Mouse (Mus musculus): ENCODE measurements around the gene Myh4.

The Myh4 gene

DNA sequence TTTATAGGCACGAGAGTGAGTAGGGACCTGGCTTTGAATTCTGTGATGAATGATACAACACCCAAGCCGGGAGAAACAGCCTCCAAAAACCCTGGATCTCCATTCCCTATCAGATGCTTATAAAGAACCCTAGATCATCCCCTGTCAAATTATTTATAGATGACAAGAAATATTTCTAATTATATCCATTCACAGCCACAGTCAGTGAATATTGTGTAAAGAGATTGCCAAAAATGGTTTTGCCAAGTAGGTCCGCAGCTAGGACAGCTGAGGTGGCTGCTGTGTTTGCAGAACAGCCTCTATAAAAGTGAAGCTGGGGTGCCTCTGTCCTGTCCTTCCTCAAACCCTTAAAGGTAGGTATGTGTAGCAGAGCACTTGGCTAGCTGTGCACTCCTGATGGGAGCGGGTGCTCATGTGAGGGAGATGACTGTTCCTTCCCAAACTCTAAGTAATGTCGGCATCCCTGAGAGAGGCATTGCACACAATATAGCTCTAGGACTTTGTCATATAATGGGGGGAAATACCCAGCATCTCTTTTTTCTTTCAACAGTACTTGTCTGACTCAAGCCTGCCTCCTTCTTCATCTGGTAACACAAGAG is at the start of gene Myh4:
Gene Myh4 (plus strand): TSS at position 549 of the 599 bp plus-strand sequence.
- DNase-seq (ENCODE audit: low read depth), result no peak

DNA sequence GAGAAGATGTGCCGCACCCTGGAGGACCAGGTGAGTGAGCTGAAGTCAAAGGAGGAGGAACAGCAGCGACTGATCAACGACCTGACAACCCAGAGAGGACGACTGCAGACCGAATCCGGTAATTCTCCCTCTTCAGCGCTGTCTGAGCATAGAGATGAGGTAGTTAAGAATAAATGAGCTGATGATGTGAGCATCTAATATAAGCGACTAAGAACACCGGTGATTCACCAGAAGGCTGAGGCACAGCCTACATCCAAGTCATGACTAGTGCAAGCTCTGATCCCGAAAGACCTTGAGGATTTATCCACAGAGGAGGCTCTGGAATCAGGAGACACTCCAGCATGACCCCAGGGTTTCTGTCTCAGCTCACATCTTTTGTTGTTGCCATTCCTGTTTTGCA is 47.5 kb upstream of the Myh4 start:
- no peak for DNase-seq (ENCODE audit: low read depth)

DNA sequence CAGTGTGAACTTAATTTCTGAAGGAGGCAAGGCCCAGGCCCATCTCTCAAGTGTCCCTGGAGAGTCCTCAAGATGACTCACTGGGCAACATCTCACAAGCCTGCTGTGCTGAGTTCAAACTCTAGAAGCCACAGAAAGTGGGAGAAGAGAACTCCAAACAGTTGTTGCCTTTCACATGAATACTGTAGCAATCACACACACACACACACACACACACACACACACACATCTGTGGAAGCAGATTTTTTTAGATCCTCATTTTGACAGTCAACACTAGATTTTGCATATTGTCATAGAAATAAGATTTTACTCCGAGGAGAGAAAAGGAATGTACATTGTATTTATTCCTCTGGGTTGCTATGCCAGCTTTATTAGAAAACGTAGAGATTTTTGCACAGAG is 47.0 kb upstream of the Myh4 start:
- no peak for DNase-seq (ENCODE audit: low read depth)

DNA sequence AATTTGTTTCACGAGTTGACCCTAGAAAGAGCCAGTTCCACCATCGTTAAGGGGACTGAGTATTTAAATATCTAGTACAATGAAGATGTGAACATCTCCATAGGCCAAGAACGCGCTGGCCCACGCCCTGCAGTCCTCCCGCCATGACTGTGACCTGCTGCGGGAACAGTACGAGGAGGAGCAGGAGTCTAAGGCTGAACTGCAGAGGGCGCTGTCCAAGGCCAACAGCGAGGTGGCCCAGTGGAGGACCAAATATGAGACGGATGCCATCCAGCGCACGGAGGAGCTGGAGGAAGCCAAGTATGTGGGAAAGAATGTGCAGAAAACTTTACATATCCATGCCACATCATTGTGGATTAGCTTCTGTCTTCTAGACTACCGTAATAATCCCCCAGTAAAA is 46.3 kb upstream of the Myh4 start:
- DNase-seq (ENCODE audit: low read depth), result no peak

DNA sequence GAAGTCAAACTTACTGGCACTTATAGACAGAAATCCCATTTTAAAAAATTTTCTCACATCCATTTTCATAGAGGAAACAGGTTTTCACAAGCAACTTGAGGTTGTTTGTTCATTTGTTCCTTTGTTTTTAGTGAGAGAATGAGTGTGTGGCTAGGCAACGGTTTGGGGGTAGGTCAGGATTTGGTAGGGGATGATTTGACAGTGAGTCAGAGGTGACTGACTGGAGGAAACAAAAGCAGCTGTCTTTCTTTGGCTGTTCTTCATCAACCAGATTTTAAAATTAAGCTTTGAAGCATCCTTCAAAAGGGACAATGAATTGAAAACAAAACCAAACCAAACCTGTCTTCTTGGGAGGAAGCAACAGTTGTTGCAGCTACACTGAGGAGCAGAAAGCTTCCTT is 38.5 kb upstream of the Myh4 start:
- no peak for DNase-seq (ENCODE audit: low read depth)

DNA sequence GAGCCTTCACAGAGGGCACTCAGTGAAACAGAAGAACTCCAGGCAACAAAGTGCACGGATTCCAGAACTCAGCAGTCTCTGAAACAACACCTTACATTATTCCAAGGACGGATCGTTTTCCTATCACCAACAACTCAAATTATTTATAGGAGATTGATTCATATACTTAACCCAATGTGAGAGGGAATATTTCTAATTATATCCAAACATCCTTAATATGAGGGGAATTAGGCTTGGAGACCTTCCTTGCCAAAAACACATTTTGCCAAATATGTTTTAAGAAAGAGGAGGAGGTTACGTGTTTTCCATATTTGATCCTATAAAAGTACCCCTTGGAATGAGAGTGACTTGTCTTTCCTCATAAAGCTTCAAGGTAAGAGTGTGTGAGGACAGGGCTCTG is 38.1 kb upstream of the Myh4 start, which contains the start of gene Myh1:
Gene Myh1 (plus strand): TSS at position 301 of the 400 bp plus-strand sequence.
- no peak for DNase-seq (ENCODE audit: low read depth)

DNA sequence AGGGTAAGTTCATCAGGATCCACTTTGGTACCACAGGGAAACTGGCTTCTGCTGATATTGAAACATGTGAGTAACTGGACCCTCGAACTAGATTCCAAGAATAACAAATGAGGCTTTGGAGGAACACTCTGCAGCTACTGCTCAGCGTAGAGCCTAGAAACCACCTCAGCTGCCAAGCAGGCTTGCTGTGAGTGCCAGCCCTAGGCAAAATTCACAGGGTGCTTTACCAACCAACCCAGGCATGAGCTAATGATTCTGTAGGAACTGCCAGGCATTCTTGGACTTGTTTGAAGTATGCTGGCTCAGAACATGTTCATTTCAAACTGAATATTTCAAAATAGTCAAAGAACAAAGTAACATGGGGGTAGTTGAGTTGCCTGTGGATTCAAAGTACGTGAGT is 33.1 kb upstream of the Myh4 start:
- DNase-seq (ENCODE audit: low read depth), result no peak

DNA sequence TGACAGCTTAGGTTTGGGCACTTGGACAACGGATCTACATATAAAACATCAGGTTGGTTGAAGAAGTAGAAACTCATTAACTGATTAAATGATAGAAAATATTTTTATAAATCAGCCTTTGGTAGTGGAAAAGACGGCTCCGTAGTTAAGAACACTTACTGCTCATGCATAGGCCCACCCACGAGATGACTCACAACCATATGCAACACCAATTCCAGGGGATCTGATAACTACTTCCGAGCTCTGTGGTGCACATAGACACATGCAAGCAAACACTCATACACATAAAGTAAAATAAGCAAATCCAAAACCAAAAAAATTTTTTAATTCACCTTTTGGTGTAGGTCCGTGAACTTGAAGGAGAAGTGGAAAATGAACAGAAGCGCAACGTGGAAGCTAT is 16.0 kb upstream of the Myh4 start:
- no peak for DNase-seq (ENCODE audit: low read depth)

DNA sequence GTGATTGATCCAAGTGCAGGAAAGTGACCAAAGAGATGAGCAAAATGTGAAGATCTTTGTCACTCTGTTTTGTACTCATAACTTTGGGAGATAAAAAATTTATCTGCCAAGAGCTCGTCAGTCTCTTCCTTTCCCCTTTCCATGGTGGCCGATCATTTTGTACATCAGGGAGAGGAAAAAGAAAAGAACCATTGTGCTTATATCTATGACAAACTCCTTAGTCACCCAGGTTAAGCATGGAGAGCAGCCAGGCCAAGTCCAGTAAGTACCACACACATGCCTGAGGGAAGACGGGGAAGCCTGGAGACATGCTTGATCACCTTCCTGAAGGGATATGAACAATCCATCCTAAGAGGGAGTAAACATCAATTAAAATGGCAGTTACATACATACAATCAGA is 13.4 kb upstream of the Myh4 start:
- DNase-seq (ENCODE audit: low read depth), result no peak

DNA sequence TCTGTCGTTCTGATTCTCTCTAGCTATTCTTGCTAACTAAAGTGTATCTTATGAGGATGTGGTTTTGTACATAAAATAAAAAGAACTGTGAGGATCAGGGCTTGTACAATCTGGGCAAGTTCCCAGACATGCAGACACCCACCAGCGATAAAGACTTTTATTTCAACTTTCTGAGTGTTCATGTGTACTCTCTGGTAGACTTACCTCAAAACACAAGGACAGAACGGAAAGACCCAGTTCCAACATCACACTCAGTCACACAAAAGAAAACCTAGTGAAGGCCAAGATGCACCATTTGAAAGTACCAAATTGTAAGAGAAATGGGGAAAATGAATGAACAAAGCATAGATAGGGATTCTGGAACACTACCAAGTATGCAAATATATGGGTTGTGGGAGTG is 9.1 kb upstream of the Myh4 start:
- DNase-seq (ENCODE audit: low read depth), result no peak

DNA sequence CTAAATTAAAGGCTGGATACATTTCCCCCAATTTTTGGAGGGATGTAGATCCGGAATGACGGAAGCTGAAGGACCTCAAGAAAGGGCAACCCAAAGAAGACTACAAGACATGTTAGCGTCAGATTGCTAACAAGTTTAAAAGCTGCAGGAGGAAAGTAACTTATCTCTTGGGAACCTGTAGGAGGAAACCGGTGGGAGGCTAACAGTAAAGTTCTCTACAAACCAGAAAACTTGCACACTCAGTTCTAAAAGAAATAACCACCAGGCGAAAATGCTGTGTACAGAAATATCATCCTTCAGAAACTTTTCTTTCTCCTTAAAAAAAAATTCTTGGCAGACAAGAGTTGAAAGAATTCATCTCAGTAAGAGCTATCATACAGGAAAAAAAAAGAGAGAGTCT is 8.7 kb upstream of the Myh4 start:
- DNase-seq (ENCODE audit: low read depth), result no peak

DNA sequence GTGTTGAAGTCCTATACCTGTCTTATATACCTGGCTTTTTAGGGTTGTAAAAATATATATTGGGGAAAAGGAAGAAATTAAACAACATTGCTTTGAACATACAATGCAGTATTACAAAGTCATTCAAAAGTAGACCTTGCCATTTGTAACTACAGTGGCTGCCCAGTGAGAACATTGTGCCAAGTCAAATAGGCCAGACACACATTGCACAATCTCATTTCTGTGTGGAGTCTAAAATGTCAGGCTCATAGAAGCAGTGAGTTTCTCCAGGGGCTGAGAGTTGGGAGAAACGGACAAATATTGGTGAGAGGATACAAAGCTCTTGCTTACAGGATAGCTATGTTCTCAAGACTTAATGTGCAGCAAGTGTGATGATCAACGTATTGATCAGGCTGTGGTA is 7.9 kb upstream of the Myh4 start:
- no peak for DNase-seq (ENCODE audit: low read depth)

DNA sequence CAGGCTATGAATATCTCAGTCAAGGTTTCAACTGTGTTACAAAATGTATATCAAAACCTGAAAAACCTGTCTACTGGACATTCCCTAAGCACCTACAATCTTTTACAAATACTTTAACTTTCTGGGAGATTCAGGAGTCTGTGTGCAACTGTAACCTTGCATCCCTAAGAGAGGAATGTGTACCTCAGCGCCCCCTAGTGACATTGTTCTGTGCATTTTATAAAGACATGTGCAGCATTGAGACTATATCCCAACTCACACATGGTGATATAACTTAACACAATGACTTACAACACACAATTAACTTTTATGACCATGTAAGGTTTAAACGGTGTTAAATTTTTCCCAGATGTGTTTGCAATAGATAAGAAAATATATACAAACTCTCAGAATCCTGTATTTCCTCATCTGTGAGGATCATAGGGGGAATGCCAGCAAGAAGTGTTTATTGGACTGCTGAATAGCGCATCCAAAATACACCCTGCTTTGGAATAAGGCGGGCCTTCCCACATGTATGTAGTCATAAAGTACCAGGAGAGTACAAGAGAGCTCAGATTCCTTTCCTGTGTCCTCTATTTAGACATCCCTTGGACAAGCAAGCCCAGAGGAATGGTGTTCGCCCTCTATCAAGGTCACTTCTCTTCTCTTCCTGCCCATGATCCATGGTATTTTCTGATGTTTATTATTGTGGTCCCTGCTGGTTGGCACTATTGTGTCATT is 2.0 kb upstream of the Myh4 start:
- peak; percentile 48 for DNase-seq (ENCODE audit: low read depth)

DNA sequence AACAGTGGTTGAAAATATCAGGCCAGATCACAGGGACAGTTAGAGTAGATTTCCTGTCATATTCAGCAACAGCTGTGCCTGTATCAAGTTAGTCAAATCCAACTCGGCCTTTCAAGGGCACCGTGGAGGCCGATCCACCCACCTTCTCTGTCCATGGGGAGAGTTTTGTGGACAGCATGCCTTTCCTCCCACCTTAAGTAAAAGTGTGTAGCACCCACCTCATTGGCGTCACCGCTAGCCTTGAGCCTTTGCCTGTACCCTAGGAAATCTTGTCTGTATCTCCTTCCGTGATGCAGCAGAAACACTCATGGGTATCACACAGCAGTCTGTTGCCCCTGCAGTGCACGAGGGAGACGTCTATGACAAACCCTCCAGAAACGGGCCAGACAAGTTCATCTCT is 1.0 kb upstream of the Myh4 start:
- no peak for DNase-seq (ENCODE audit: low read depth)

DNA sequence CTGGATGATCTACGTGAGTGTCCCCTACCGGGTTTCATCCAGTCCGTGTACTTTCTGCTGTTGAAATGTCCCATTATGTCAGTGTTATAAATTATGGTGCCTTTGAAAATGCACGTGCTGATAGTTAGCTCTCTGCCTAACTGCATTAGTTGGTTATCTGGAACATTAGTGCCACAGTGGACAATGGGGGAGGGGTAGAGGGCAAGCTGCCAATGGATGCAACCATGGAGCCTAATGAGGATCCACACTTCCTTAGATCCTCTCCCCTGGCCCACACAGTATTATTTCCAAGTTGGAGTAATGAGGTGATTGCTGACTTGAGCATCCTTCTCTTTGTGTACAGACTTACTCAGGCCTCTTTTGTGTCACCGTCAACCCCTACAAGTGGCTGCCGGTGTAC is 3.2 kb downstream of the Myh4 start:
- DNase-seq (ENCODE audit: low read depth), result no peak

DNA sequence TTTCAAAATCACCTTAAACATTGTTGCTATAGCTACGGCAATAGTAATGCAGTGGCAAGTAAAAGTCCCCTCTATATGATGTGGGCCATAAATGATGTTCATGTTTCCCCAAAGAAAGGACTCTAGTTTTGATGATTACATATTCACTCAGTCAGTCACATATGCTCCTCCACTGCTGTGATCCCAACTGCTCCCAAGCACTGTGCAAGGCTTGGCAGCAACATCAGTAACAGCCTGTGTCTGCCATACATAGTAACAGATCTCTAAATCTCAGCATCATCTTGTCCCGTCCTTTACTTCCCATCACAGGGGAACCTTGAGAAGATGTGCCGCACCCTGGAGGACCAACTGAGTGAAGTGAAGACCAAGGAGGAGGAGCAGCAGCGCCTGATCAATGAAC is 15.9 kb downstream of the Myh4 start:
- DNase-seq (ENCODE audit: low read depth), result no peak

DNA sequence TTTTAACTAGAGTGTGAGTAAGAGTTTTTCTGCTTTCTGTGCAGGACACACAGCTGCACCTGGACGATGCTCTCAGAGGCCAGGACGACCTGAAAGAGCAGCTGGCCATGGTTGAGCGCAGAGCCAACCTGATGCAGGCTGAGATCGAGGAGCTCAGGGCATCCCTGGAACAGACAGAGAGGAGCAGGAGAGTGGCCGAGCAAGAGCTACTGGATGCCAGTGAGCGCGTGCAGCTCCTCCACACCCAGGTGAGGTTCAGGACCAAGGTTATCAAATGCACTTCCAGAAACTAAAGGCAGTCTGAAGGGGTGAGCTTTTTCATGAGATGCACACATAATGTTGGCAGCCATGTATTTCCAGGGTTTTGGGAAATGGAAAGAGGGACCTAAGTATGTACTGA is 19.2 kb downstream of the Myh4 start:
- DNase-seq (ENCODE audit: low read depth), result no peak

DNA sequence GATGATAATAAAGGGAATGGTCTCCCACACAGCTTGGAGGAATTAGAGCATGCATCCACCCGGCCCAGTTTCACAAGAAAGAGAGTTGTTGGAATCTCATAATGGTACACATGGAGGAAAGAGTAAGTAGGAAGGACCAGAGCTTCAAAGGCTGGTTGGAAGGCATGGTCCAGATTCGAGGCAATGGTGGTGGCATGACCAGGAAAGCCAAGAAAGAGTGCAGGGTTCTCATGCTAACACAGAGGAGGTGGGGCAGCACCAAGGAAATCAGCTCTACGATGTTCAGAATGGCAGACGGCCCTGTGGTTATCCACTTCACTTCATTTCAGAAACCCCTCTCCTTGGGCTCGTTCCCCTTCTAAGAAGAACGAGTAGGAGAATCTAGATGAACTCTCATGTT is 23.1 kb downstream of the Myh4 start:
- no peak for DNase-seq (ENCODE audit: low read depth)

DNA sequence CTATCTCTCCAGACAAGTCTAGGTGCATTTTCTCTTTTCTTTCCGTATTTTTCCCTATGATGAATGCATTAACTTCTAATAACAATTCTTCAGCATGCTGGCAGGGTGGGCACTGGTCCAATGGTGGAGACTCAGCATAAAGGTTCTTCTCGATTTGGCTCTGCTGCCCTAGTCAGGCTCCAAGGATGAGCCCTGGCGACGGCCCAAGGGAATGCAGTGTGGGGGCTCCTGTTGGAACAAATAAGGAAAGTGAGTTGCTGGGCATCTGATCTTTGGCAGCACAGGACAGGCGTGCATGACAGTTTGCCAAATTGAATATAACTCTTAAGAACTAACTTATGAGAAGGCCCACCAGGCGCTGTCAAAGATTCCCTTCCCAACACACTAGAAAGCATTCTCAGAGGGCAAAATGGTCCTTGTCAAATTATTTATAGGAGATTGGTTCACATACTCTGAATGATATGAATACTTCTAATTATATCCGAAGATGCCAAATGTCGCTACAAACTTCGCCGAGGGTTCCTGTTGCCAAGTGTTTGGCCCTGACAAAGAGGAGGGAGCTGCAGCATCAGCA is 38.9 kb downstream of the Myh4 start, which contains the start of gene Myh8:
Gene Myh8 (plus strand): TSS at position 524 of the 574 bp plus-strand sequence.
- DNase-seq (ENCODE audit: low read depth), result no peak

DNA sequence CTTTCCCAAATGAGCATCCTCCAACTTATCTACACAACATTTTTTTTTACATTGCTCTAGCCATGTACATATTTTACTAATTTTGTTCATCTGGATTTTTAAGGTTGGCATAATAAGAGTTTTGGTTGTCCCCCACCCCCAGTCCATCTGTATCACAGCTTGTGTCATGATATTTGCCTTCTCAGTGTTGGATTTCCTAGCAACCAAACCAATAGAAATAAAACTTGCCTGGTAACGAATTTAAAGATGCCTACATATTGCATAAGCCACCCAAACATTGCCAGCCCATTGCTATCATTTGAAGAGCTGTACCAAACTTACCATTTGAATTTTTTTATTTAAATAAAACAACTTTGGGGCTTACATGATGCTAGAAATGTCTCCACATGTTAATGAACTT is 55.6 kb downstream of the Myh4 start:
- no peak for DNase-seq (ENCODE audit: low read depth)
